ENCODE assay signal across 8 mouse cellular contexts in the genomic region with DNA sequence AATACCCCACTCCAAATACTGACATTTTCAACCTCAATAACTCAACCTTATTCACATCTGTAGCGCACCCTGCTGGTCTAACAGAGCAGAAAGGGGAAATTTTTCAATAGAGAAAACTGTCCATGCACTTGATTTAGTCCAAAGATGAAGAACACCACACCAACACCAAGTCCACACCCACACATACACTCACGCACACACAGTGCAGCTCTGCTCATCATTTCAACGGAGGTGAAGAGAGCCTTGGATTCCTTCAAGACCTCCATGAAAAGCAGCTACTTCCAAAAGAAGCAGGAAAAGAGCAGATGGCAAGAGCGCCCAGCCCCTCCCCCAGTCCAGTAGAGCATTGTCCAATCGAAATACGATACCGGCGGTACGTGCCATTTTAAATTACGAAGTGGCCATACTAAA. TPM values are rescaled to one million over a fixed set of nuclear protein-coding genes. Genes with fewer than 3 reads are reported as not detected.
DNase-seq lines count a peak whose midpoint lies in the region; ATAC-seq lines count a peak whose summit lies in the region.

No protein-coding gene starts in this region.

- H3K9ac ChIP-seq in hindbrain, embryonic 15.5 days: peak overlapping the region; percentile 66; the same call in 1 of the 2 replicates

- ATAC-seq in hindbrain, embryonic 15.5 days (ENCODE audit: low FRiP score, low read depth): no peak

- WGBS in hindbrain, embryonic 15.5 days: 9% methylated on average over 10 of the region's 10 CpGs

- H3K36me3 ChIP-seq in hindbrain, embryonic 15.5 days: no peaks in the 10 kb centered on the region

- peak overlapping the region; percentile 89; the same call in 1 of the 2 replicates for H3K27ac ChIP-seq in hindbrain, embryonic 15.5 days (replicated peaks)

- peak; percentile 69 for DNase-seq in T-cell, adult 2 months (ENCODE audit: low spot score)
- peak; percentile 67 to 77 for DNase-seq in cerebellum, postnatal 14 days
- DNase-seq in frontal cortex, postnatal 14 days (ENCODE audit: low spot score in 2 of 2): peak; percentile 17 to 36
- peak; percentile 24 to 56 for DNase-seq in layer of hippocampus, postnatal 25 days (ENCODE audit: extremely low spot score in 1 of 2, low spot score in 1 of 2)
- DNase-seq in lung, postnatal 14 days: peak; percentile 63
- DNase-seq in retina, adult 2 months (ENCODE audit: low read depth, low spot score): peak; percentile 20
- peak; percentile 81 for DNase-seq in thymus, postnatal 4 days

- peaks cover 30% of the 10 kb centered on the region for H3K4me1 ChIP-seq in hindbrain, embryonic 15.5 days (replicated peaks)

- no peaks in the 10 kb centered on the region for H3K27me3 ChIP-seq in hindbrain, embryonic 15.5 days

- peak overlapping the region; percentile 55 for H3K4me3 ChIP-seq in hindbrain, embryonic 15.5 days

- no peaks in the 10 kb centered on the region for H3K9me3 ChIP-seq in hindbrain, embryonic 15.5 days

- peak overlapping the region; percentile 80 for H3K4me2 ChIP-seq in hindbrain, embryonic 15.5 days

RNA-seq across cellular contexts. Expression of a gene that starts 1.5 kb away (rescaled TPM):
- 70.1 and 73.8 TPM in 2 replicates for polyA plus RNA-seq in hindbrain, embryonic 15.5 days (2015; fragmentation: Nextera tagmentation; extraction: Ambion mirVana)
- 10 to 100 TPM; 58.0 to 80.6 TPM for total RNA-seq in layer of hippocampus, postnatal 25 days (2021)

RNA-seq across cellular contexts. Expression of a gene that starts 28.5 kb away (rescaled TPM):
- polyA plus RNA-seq in hindbrain, embryonic 15.5 days (2015; fragmentation: Nextera tagmentation; extraction: Ambion mirVana): 119 and 130 TPM in 2 replicates
- total RNA-seq in layer of hippocampus, postnatal 25 days (2021): 10 to 100 TPM; 54.1 to 55.0 TPM

RNA-seq across cellular contexts. Expression of a gene that starts 40.2 kb away (rescaled TPM):
- 30.4 and 32.6 TPM in 2 replicates for polyA plus RNA-seq in hindbrain, embryonic 15.5 days (2015; fragmentation: Nextera tagmentation; extraction: Ambion mirVana)
- total RNA-seq in layer of hippocampus, postnatal 25 days (2021): 10 to 100 TPM; 27.3 to 31.5 TPM

Comparison
In these comparisons a context has a peak if more than half of its experiments do, and no peak if none do; other contexts are left out.
1. DNase-seq: peak in every context shown above with its lines; median percentile 81 in thymus, postnatal 4 days; 72 in cerebellum, postnatal 14 days; 69 in T-cell, adult 2 months; 63 in lung, postnatal 14 days; 40 in layer of hippocampus, postnatal 25 days; 26 in frontal cortex, postnatal 14 days; 20 in retina, adult 2 months.